Mouse (Mus musculus) frontal cortex, adult (tissue): ENCODE data around the gene Zfp943.
A peak's percentile ranks its signal among the peaks of the same experiment; 100 is the strongest.
"Not testable (repeated sequence)": the region's sequence is repeated elsewhere in the genome, so short reads cannot be mapped to it uniquely, and the experiment has no call there.

ENCODE experiments used
- ATAC-seq: cut with Nextera tagmentation; 2 replicates; pipeline ENCODE4 v1.9.2; 2017; ENCODE audit warnings: mild to moderate bottlenecking, moderate library complexity, mixed read lengths; ENCODE audit not compliant: low TSS enrichment

The Zfp943 gene

DNA sequence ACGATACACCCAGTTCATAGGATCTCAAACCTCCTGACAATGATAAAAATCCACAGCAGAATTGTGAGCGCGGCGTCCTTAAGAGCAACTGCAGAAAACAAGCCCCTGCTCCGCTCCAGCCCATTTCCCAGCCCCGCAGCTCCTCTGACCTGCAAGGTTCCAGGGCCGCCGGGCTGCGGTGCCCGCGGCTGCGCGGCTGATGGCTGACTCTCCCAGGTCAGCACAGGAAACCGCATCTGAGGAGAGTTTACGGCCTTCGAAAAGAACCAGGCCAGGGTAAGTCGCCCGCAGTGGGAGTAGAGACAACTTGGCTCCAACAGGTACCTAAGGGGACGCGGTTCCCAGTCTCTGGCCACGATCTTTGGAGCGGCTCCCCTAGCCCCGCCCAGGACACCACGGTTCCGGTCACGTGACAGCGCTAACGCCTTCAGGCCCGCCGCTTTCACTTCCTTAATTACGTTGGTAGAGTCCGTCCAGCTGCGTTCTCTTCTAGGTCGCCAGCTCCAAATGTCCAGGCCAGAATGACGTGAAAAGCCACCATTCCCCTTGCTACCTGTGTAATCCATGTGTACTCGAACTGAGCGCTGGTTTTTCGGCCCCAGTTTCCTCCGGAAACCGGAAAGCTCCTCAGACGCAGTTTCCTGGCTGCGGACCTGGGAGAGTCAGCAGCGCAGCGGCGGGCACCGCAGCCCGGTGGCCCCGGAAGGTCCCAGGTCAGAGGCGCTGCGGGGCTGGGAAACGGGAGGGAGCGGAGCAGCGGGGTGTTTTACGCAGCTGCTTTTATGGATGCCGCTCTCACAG, at the start of gene Zfp943, which contains the start of gene Zfp942:
Gene Zfp943, plus strand, starts transcription at position 446 of the 801 bp plus-strand sequence.
Gene Zfp942, minus strand, starts transcription at position 358 of the 801 bp plus-strand sequence.
- ATAC-seq: peak; percentile 96

DNA sequence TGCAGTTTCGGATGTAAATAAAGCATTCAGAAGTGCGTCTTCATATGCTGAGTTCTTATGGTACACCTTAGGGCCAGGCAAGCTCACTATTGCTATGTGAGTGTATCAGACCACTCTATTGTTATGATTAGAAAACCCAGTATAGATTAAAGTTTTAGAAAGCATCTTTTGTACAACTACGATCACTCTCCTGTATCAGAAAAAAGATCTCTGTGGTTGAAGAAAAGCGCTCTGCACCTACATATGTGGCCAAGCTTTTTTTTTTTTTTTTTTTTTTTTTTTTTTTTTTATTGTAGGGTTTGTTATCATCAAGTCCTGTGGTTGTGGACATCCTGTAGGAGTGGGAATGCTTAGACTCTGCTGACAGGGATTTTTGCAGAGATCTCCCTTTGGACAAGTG, 950 bp downstream of the Zfp943 start:
- ATAC-seq: no peak

DNA sequence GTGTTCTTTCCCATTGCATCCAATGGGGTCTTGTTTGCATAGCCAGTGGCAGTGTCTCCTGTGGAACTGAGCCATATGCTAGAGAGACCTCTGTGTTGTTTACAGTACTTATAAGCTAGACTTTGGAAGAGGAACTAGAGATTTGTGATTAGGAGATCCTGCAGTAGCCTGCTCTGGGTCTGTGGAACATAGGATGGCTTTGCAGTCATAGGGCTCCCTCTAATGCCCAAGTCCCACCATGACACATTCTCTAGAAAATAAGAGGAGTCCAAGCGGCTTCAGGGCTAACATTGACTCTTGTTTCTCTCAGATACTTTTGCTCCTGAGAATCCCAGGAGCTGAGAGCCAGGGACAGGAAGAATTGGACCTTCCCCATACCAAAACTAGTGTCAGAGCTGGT, 73.2 kb downstream of the Zfp943 start:
- ATAC-seq: not testable (repeated sequence)

DNA sequence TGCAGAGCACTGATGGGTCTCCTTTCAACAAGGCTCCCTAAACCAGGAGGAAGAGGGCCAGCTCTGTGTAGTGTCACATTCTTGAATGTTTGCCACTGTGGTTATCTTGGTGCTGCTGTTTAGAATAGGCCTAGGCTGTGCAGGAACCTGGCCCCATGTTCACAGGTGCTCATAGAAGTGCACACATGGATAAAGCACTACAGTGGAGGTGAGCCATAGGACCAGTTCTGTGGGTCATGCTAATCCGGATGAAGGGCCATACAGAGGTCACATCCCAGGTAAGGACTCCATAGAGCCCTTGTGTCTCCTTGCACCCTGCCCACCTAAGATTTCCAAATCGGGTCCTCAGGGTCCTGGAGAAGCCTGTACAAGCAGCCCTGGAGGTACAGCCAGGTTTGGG, 87.1 kb downstream of the Zfp943 start:
- ATAC-seq: no peak

DNA sequence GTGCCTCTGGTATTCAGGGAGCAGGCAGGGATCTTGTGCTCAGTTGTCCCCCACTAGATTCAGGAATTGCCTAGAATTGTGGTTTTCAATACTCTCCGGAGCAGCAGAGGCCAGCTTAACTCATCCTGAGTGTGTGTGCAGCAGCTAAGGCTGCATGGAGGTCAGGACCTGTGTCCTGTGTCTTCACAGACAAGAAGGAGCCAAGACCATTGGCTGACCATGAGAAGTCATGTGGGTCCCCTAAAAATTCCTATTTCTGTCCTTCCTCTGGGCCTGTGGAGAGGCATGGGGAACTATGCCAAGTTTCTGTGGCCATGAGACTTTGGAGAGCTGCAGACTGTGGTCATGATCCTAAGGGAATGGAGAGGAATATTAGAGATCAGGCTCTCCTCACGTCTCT, 90.9 kb downstream of the Zfp943 start:
- ATAC-seq: no peak

DNA sequence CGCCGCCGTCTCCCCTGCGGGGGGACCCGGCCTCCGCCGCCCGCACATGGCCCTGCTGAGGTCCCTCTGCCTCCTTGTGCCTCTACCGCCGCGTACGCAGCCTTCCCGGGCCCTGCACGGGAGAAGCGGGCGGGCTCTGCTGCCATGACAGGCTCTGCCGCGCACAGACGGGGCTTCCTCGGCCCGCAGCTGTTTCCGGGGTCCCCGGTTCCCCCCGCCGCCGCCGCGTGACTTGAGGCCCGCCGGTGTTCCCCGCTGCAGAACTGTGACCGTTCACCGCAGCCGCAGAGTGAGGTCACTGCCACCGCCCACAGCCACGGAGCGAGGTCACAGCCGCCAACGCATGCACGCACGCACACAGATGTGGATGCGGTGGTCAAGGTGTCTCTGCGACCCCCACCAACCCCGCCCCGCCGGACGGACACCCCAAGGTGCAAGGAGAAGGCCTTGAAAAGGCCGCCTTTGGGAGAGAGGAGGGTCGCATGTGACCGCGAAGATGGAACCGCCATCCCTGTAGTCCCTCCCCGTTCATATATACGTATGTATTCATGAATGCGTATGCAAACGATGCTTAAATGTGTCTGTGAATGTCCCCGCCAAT, 118.8 kb downstream of the Zfp943 start:
- peak; percentile 96 for ATAC-seq

DNA sequence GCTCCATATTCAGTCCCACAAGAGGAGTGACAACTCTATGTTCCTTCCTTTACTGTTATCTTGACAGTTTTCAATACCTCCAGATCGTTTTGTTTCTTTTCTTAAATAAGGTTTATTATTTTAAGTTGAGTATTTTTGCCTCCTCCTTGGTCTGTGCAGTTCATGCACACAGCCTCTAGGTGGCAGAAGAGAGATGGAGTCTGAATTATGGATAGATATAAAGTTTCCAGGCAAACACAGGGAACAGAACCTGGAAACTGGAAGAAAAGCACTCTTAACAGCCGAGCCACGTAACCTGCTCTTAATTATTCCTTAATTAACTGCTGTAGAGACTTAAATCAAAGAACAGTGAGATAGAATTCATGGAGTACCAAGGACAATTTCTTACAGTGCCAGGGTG, 120.9 kb downstream of the Zfp943 start:
- not testable (repeated sequence) for ATAC-seq

DNA sequence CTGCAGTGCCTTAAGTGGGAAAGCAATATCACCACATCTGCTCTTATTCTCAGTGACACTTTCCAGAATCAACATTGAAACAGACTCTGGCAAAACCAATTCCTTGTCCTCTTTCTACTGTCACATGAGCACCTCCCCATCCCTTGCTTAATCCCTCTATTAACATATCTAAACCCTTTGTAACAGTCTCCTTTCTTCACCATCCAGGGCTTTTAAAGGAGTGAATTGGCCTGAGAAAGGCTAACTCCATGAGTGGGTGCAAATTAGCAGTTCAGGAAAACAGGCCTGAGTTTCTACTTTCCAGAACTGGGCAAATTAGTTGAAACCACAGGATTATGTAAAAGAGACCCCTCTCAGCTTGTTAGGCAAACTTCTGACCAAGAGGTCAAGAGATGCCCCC, 156.4 kb downstream of the Zfp943 start:
- ATAC-seq: no peak
